Mouse (Mus musculus): Measurements from ENCODE around the gene Col8a1. TPM values are rescaled to one million over a fixed set of nuclear protein-coding genes. Genes with fewer than 3 reads are reported as not detected.

Col8a1 gene
- polyA plus RNA-seq, 1 experiment from 2014 or later = 1.3 TPM

DNA sequence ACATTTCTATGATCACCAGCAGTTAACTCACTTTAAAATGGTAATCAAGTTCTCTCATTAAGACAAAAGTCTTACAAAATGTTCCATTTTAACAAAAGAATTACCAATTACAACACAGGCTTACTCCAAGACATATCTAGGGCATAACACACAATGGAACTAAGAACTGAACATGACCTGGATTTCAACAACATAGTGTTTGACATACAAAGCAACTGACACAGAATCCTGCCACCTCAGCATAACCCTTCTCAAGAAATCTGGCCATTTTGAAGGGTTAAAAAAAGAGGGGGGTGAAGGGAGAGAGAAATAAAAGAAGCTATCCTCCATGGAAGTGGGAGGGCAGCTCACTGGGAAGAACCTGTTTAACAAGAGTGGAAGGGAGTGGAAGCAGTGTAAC is 153.5 kb downstream of the Col8a1 start:
- no peaks in the 10 kb centered on the region for H3K4me1 ChIP-seq (ENCODE audit: insufficient read depth, low read depth, low read length)
- TF ChIP-seq EP300 (IDR thresholded peaks at IDR 0.05) = no peak
- TF ChIP-seq CTCF (IDR thresholded peaks at IDR 0.05) = no peak
- H3K9ac ChIP-seq (replicated peaks; ENCODE audit: low read depth) = no peak overlapping the region
- no peak overlapping the region for H3K4me3 ChIP-seq (ENCODE audit: low read depth, low read length)
- H3K4me2 ChIP-seq (replicated peaks; ENCODE audit: low read depth, low read length) = no peak overlapping the region
- ATAC-seq = no peak
- H3K27me3 ChIP-seq (replicated peaks; ENCODE audit: insufficient read depth, low read length) = no peaks in the 10 kb centered on the region
- no peaks in the 10 kb centered on the region for H3K9me3 ChIP-seq (ENCODE audit: low read length)
- no peaks in the 10 kb centered on the region for H3K36me3 ChIP-seq (ENCODE audit: insufficient read depth, low read length)
- H3K27ac ChIP-seq (ENCODE audit: low read length) = no peak overlapping the region
- DNase-seq (ENCODE audit: low spot score) = no peak

DNA sequence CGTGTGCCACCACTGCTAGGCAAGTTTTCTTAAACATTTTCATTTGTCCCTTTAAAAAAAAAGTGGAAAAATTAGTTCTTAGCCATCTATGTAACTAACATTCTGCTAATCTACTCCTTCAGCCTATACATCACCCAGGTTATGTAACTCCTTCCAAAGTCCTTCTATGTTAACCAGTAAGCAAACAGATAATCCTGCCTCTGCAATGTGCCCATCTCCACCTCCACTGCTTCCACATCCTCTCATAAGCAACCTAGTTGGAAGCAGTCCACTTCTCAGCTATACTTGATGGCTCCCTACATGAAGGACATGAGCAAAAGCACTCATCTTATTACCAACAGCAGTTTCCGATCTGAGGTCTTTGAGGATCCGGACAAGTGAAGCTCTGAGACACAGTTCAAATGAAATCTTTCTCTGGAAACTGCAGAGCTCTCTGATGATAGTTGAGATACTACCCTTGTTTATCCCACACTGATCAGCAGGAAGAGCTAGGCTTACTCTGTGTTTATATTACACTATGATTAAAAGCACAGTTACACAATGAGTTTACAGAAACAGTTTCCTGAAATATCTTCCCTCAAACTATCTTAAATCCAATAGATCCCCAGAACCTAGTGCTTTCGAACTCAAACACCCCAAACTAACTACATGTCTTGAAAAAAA is 157.1 kb downstream of the Col8a1 start:
- no peaks in the 10 kb centered on the region for H3K9me3 ChIP-seq (ENCODE audit: low read length)
- H3K4me3 ChIP-seq (ENCODE audit: low read depth, low read length) = no peak overlapping the region
- no peaks in the 10 kb centered on the region for H3K4me1 ChIP-seq (ENCODE audit: insufficient read depth, low read depth, low read length)
- ATAC-seq (peak; percentile 64), DNase-seq (ENCODE audit: low spot score) (peak; percentile 38)
- peak; percentile 70 for TF ChIP-seq EP300 (IDR thresholded peaks at IDR 0.05)
- no peak for TF ChIP-seq CTCF (IDR thresholded peaks at IDR 0.05)
- 53% methylated on average over 4 of the region's 4 CpGs for WGBS
- H3K4me2 ChIP-seq (replicated peaks; ENCODE audit: low read depth, low read length) = no peak overlapping the region
- no peak overlapping the region for H3K27ac ChIP-seq (ENCODE audit: low read length)
- H3K27me3 ChIP-seq (replicated peaks; ENCODE audit: insufficient read depth, low read length) = no peaks in the 10 kb centered on the region
- no peak overlapping the region for H3K9ac ChIP-seq (replicated peaks; ENCODE audit: low read depth)
- H3K36me3 ChIP-seq (ENCODE audit: insufficient read depth, low read length) = no peaks in the 10 kb centered on the region

DNA sequence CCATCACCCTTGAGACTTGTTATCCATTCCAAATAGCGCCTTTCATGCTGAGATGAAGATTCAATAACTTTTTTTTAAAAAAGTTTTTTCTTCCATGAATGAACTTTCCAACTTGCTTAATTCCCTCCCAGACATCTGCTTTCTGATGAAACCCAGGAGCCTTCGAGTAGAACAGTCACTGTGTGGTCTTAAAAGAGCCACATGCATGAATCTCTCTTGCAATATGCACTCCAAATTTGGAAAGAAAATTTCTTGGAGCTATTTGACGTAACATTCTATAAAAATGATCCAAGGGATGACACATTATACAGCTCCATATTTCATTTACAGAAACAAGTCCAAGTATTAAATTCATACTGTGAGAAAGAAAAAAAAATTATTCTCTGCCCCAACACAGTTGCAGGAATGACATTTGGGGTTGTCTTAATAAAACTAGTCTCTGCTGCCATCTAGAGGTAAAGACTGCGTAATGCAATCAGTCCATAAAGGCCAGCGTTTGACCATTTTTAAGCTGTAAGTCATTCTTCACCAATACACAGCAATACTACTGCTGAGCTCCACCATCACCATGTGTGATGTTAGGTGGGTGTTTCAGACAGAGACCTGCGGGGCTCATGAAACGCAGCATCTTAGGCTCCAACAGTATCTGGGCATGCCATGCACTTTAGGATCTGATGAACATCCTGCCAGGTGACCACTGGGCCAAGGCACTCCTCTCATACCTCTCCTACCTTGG is 160.9 kb downstream of the Col8a1 start:
- WGBS = 32% methylated on average over 7 of the region's 7 CpGs
- peak; percentile 44 for ATAC-seq

DNA sequence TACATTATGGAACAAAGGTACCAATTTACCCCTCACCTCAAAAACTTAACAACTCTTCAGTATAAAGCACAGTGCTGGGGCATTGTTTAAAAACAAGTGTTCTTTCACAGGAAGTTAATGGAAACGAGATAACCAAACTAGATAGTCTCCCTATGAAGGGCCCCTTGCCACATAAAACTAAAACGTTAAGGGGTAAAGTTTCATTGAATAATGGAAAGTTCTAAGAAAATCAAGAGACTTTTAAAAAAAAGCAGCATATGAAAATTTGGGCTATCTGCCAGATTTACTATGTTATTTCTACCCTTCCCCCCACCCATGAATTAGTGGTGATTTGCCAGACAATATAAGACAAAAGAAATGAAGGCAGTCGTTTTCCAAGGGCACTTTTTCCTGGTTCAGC is 169.3 kb downstream of the Col8a1 start:
- H3K36me3 ChIP-seq (ENCODE audit: insufficient read depth, low read length) = no peaks in the 10 kb centered on the region
- H3K27ac ChIP-seq (ENCODE audit: low read length) = no peak overlapping the region
- no peak for ATAC-seq
- DNase-seq (ENCODE audit: low spot score) = peak; percentile 31
- TF ChIP-seq EP300 (IDR thresholded peaks at IDR 0.05) = no peak
- no peak for TF ChIP-seq CTCF (IDR thresholded peaks at IDR 0.05)
- no peaks in the 10 kb centered on the region for H3K9me3 ChIP-seq (ENCODE audit: low read length)
- H3K4me1 ChIP-seq (ENCODE audit: insufficient read depth, low read depth, low read length) = no peaks in the 10 kb centered on the region
- H3K9ac ChIP-seq (replicated peaks; ENCODE audit: low read depth) = no peak overlapping the region
- no peaks in the 10 kb centered on the region for H3K27me3 ChIP-seq (replicated peaks; ENCODE audit: insufficient read depth, low read length)
- H3K4me3 ChIP-seq (ENCODE audit: low read depth, low read length) = no peak overlapping the region
- no peak overlapping the region for H3K4me2 ChIP-seq (replicated peaks; ENCODE audit: low read depth, low read length)
- 9% methylated on average over 3 of the region's 3 CpGs for WGBS

More for the DNA sequence above, 160.9 kb downstream of the Col8a1 start:
- TF ChIP-seq EP300 (IDR thresholded peaks at IDR 0.05) (no peak), CTCF (IDR thresholded peaks at IDR 0.05) (peak; percentile 86)
- H3K4me2 ChIP-seq (replicated peaks; ENCODE audit: low read depth, low read length) = no peak overlapping the region
- no peaks in the 10 kb centered on the region for H3K36me3 ChIP-seq (ENCODE audit: insufficient read depth, low read length)
- no peaks in the 10 kb centered on the region for H3K9me3 ChIP-seq (ENCODE audit: low read length)
- no peaks in the 10 kb centered on the region for H3K4me1 ChIP-seq (ENCODE audit: insufficient read depth, low read depth, low read length)
- DNase-seq (ENCODE audit: low spot score) = peak; percentile 86
- H3K27ac ChIP-seq (ENCODE audit: low read length) = no peak overlapping the region
- H3K27me3 ChIP-seq (replicated peaks; ENCODE audit: insufficient read depth, low read length) = no peaks in the 10 kb centered on the region
- H3K9ac ChIP-seq (replicated peaks; ENCODE audit: low read depth) = no peak overlapping the region
- no peak overlapping the region for H3K4me3 ChIP-seq (ENCODE audit: low read depth, low read length)

DNA sequence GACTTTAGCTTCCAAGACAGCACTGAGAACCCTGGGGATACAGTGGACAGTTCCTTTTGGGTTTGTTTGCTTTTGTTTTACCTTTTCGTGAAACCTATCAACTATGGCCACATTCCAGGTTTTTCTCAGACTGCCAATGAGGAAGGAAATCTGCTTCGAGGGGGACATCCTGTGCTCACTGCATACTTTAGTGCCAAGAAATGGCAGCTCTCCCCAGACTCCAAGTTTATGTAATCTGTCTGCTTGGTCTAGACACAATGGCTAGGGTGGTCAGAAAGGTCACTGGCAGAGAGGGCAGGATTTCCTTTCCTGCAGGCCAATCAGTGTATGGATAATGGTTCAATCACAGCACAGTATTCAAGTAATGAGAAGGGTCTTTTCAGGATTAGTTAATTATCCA is 172.5 kb downstream of the Col8a1 start:
- DNase-seq (ENCODE audit: low spot score) (peak; percentile 65), ATAC-seq (peak; percentile 76)
- Histone ChIP-seq H3K27ac (ENCODE audit: low read length) (peak overlapping the region; percentile 14; the same call in 1 of the 2 replicates), H3K27me3 (replicated peaks; ENCODE audit: insufficient read depth, low read length) (no peaks in the 10 kb centered on the region), H3K36me3 (ENCODE audit: insufficient read depth, low read length) (no peaks in the 10 kb centered on the region), H3K4me2 (replicated peaks; ENCODE audit: low read depth, low read length) (no peak overlapping the region), H3K4me1 (ENCODE audit: insufficient read depth, low read depth, low read length) (no peaks in the 10 kb centered on the region), H3K4me3 (ENCODE audit: low read depth, low read length) (no peak overlapping the region), H3K9ac (replicated peaks; ENCODE audit: low read depth) (no peak overlapping the region), H3K9me3 (ENCODE audit: low read length) (no peaks in the 10 kb centered on the region)
- TF ChIP-seq EP300 (IDR thresholded peaks at IDR 0.05) (peak; percentile 92), CTCF (IDR thresholded peaks at IDR 0.05) (no peak)
- WGBS = 26% methylated on average over 2 of the region's 2 CpGs

DNA sequence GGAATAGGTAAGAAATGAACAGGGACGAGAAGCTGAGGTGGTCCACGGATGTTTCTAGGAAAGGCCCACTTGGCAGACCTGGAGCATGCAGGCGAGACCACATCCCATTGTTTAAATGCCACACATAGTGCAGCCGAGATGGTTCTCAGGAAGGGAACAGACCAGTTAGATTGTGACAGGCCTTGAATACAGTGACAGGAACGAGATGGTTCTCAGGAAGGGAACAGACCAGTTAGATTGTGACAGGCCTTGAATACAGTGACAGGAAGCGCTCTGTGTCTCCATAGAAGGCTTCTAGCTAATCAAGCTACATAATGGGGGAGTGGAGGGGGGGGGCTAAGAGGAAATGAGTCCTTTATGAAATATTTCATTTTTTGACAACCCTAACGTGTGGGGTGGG is 174.5 kb downstream of the Col8a1 start:
- H3K9me3 ChIP-seq (ENCODE audit: low read length) = no peaks in the 10 kb centered on the region
- WGBS = 48% methylated on average over 7 of the region's 7 CpGs
- no peak overlapping the region for H3K4me3 ChIP-seq (ENCODE audit: low read depth, low read length)
- no peaks in the 10 kb centered on the region for H3K27me3 ChIP-seq (replicated peaks; ENCODE audit: insufficient read depth, low read length)
- no peak overlapping the region for H3K27ac ChIP-seq (ENCODE audit: low read length)
- peak; percentile 39; the same call in 1 of the 2 replicates for TF ChIP-seq EP300 (IDR thresholded peaks at IDR 0.05)
- TF ChIP-seq CTCF (IDR thresholded peaks at IDR 0.05) = no peak
- DNase-seq (ENCODE audit: low spot score) (peak; percentile 56), ATAC-seq (peak; percentile 84)
- H3K9ac ChIP-seq (replicated peaks; ENCODE audit: low read depth) = no peak overlapping the region
- 0 out of 2 replicates have a peak, but pooled peaks cover 3% of the 10 kb centered on the region for H3K36me3 ChIP-seq (ENCODE audit: insufficient read depth, low read length)
- H3K4me2 ChIP-seq (replicated peaks; ENCODE audit: low read depth, low read length) = no peak overlapping the region
- H3K4me1 ChIP-seq (ENCODE audit: insufficient read depth, low read depth, low read length) = no peaks in the 10 kb centered on the region

Measured in lung, postnatal 0 days (tissue).